Mouse (Mus musculus): ENCODE measurements around the gene Igsf9.

- no peak for TF ChIP-seq POLR2A (IDR thresholded peaks at IDR 0.05; ENCODE audit: low read depth, low read length)
- no peak for TF ChIP-seq ZNF384 (IDR thresholded peaks at IDR 0.05; ENCODE audit: low read depth, low read length)
- no peak for TF ChIP-seq CTCF (conservative IDR thresholded peaks at IDR 0.05 in 1 of 2, IDR thresholded peaks at IDR 0.05 in 1 of 2; ENCODE audit: low read depth in 2 of 2, low read length in 2 of 2)
- no peak for TF ChIP-seq HCFC1 (IDR thresholded peaks at IDR 0.05; ENCODE audit: low read depth, low read length)
- TF ChIP-seq TCF12 (IDR thresholded peaks at IDR 0.05; ENCODE audit: low read depth, low read length), result no peak
- no peak for TF ChIP-seq CHD2 (IDR thresholded peaks at IDR 0.05; ENCODE audit: low read length)
- TF ChIP-seq RCOR1 (conservative IDR thresholded peaks at IDR 0.05; ENCODE audit: low read depth, low read length), result no peak
These were observed 28.9 kb downstream of the Igsf9 start for GRCm38 (mm10) chr1:172510421-172510972.

Data from CH12.LX (cell line).